Mouse (Mus musculus): ENCODE measurements at regions not wholly inside any gene's neighbourhood (a gene's known extent, or its start where the extent isn't known, plus 50 kb on each side); places are given as distances from the start of the nearest gene placed in this dataset.
A peak's percentile ranks its signal among the peaks of the same experiment; 100 is the strongest.

GRCm38 (mm10) chr11:90126289-90126688 is 61.2 kb upstream of the Gm45716 start:
- no peak for DNase-seq (ENCODE audit: low read depth, low spot score)
- Histone ChIP-seq H3K4me3 (ENCODE audit: insufficient read depth in 1 of 2, low read depth in 1 of 2, low read length in 2 of 2, poor library complexity in 1 of 2, severe bottlenecking in 1 of 2) (no peak overlapping the region), H3K9ac (ENCODE audit: insufficient read depth, low read depth, low read length, poor library complexity, severe bottlenecking) (no peak overlapping the region), H3K27ac (ENCODE audit: insufficient read depth, low read depth, low read length, poor library complexity, severe bottlenecking) (no peak overlapping the region), H3K36me3 (ENCODE audit: control insufficient read depth, insufficient read depth, low read length, poor library complexity, severe bottlenecking) (no peaks in the 10 kb centered on the region), H3K4me1 (ENCODE audit: control insufficient read depth in 2 of 2, insufficient read depth in 2 of 2, low read length in 2 of 2, poor library complexity in 1 of 2) (peaks cover 0 to 2% of the 10 kb centered on the region in 2 experiments; a peak in 2 of 4 replicates), H3K9me3 (ENCODE audit: control insufficient read depth, insufficient read depth, low read depth, low read length) (no peaks in the 10 kb centered on the region)
- in situ Hi-C loops (cut with MboI; ENCODE audit: low sequenced_read_pairs in 2 of 2, unreplicated experiment in 2 of 2), result no loop called here
- no peak for TF ChIP-seq ZNF384 (IDR thresholded peaks at IDR 0.05; ENCODE audit: low read depth, low read length)
- no peak for TF ChIP-seq CHD2 (IDR thresholded peaks at IDR 0.05; ENCODE audit: low read depth, low read length)
- TF ChIP-seq HCFC1 (IDR thresholded peaks at IDR 0.05; ENCODE audit: borderline replicate concordance, insufficient read depth, low read length), result no peak
- no peak for TF ChIP-seq ZC3H11A (IDR thresholded peaks at IDR 0.05; ENCODE audit: borderline replicate concordance, low read depth, low read length)
- TF ChIP-seq MAFK (IDR thresholded peaks at IDR 0.05; ENCODE audit: insufficient read depth, low read depth, low read length), result no peak

DNA sequence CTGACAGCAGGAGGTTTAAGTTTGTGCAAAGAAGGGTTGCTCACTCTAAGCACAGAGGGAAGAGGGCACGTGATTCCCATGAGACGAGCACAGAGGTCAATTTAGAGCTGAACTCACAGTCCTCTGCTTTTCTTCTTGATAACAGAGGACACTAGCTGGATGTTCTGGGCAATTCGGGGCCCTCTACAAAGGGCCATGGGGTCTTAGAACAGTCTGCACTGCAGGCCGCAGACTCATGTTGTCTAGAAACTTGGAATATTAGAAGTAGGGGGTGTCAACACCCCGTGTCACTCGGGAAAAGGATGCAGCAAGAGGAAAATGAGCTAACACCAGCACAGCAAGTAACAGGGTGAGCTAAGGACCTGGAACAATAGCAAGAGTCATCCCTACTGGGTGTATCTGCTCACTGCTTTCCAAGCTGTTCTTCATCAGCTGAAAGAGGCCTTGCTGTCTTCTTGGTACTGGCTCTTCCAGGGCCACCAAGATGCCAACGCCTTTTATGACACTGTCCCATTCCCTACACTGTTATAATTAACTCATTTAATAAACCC is 58.5 kb upstream of the Gm45716 start:
- H3K4me1 ChIP-seq (ENCODE audit: control insufficient read depth in 2 of 2, insufficient read depth in 2 of 2, low read length in 2 of 2, poor library complexity in 1 of 2), result peaks cover 0 to 2% of the 10 kb centered on the region in 2 experiments; a peak in 2 of 4 replicates
- DNase-seq (ENCODE audit: low read depth, low spot score), result no peak
- in situ Hi-C loops (cut with MboI; ENCODE audit: low sequenced_read_pairs in 2 of 2, unreplicated experiment in 2 of 2), result no loop called here
- no peaks in the 10 kb centered on the region for H3K36me3 ChIP-seq (ENCODE audit: control insufficient read depth, insufficient read depth, low read length, poor library complexity, severe bottlenecking)
- H3K9ac ChIP-seq (ENCODE audit: insufficient read depth, low read depth, low read length, poor library complexity, severe bottlenecking), result no peak overlapping the region
- no peak overlapping the region for H3K4me3 ChIP-seq (ENCODE audit: insufficient read depth in 1 of 2, low read depth in 1 of 2, low read length in 2 of 2, poor library complexity in 1 of 2, severe bottlenecking in 1 of 2)
- no peak overlapping the region for H3K27ac ChIP-seq (ENCODE audit: insufficient read depth, low read depth, low read length, poor library complexity, severe bottlenecking)
- no peaks in the 10 kb centered on the region for H3K9me3 ChIP-seq (ENCODE audit: control insufficient read depth, insufficient read depth, low read depth, low read length)
- TF ChIP-seq ZC3H11A (IDR thresholded peaks at IDR 0.05; ENCODE audit: borderline replicate concordance, low read depth, low read length) (no peak), HCFC1 (IDR thresholded peaks at IDR 0.05; ENCODE audit: borderline replicate concordance, insufficient read depth, low read length) (no peak), ZNF384 (IDR thresholded peaks at IDR 0.05; ENCODE audit: low read depth, low read length) (no peak), CHD2 (IDR thresholded peaks at IDR 0.05; ENCODE audit: low read depth, low read length) (no peak), MAFK (IDR thresholded peaks at IDR 0.05; ENCODE audit: insufficient read depth, low read depth, low read length) (no peak)

DNA sequence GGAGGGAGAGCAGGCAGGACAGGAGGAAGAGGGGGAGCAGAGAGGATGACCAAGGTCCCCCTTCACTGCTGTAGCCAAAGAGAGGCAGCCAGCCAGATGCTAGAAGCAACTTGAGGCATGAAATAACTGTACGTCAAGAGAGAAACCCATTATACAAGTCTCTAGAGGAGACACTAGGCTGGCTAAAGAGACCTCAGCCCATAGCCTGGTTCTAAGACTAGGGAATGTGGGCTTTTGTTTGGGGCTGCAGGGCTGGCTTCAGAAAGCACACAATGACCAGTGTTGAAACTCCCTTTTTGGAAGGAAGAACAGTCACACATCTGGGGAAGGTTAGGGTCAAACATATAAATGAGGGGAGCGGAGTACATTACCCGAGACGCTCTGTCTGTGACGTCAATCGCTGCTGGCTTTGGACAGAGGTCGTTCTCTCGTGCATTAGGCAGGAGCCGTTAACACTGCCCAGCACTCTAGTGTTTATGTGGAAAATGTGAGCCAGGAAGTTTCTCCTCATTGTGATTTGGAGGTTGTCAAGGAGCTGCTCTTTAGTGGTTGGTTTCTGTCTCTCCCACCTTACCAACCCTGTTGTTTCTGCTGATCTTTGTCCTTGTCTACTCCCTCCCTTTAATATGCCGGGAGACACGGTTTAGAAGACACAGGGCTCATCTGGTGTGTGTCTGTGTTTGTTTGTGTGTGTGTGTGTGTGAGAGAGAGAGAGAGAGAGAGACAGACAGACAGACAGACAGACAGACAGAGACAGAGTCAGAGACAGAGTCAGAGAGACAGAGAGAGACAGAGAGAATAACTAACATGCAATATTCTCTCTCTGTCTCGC is 57.5 kb upstream of the Gm45716 start:
- in situ Hi-C loops (cut with MboI; ENCODE audit: low sequenced_read_pairs in 2 of 2, unreplicated experiment in 2 of 2), result no loop called here
- Histone ChIP-seq H3K36me3 (ENCODE audit: control insufficient read depth, insufficient read depth, low read length, poor library complexity, severe bottlenecking) (no peaks in the 10 kb centered on the region), H3K9me3 (ENCODE audit: control insufficient read depth, insufficient read depth, low read depth, low read length) (no peaks in the 10 kb centered on the region), H3K4me1 (ENCODE audit: control insufficient read depth in 2 of 2, insufficient read depth in 2 of 2, low read length in 2 of 2, poor library complexity in 1 of 2) (peaks cover 0 to 2% of the 10 kb centered on the region in 2 experiments; a peak in 2 of 4 replicates), H3K27ac (ENCODE audit: insufficient read depth, low read depth, low read length, poor library complexity, severe bottlenecking) (no peak overlapping the region), H3K4me3 (ENCODE audit: insufficient read depth in 1 of 2, low read depth in 1 of 2, low read length in 2 of 2, poor library complexity in 1 of 2, severe bottlenecking in 1 of 2) (no peak overlapping the region), H3K9ac (ENCODE audit: insufficient read depth, low read depth, low read length, poor library complexity, severe bottlenecking) (no peak overlapping the region)
- TF ChIP-seq ZNF384 (IDR thresholded peaks at IDR 0.05; ENCODE audit: low read depth, low read length), result no peak
- TF ChIP-seq ZC3H11A (IDR thresholded peaks at IDR 0.05; ENCODE audit: borderline replicate concordance, low read depth, low read length), result no peak
- TF ChIP-seq CHD2 (IDR thresholded peaks at IDR 0.05; ENCODE audit: low read depth, low read length), result no peak
- no peak for TF ChIP-seq MAFK (IDR thresholded peaks at IDR 0.05; ENCODE audit: insufficient read depth, low read depth, low read length)
- TF ChIP-seq HCFC1 (IDR thresholded peaks at IDR 0.05; ENCODE audit: borderline replicate concordance, insufficient read depth, low read length), result no peak
- no peak for DNase-seq (ENCODE audit: low read depth, low spot score)

GRCm38 (mm10) chr11:90130635-90131034 is 56.8 kb upstream of the Gm45716 start:
- no peak for TF ChIP-seq HCFC1 (IDR thresholded peaks at IDR 0.05; ENCODE audit: borderline replicate concordance, insufficient read depth, low read length)
- TF ChIP-seq ZC3H11A (IDR thresholded peaks at IDR 0.05; ENCODE audit: borderline replicate concordance, low read depth, low read length), result no peak
- no peak for TF ChIP-seq CHD2 (IDR thresholded peaks at IDR 0.05; ENCODE audit: low read depth, low read length)
- no peak overlapping the region for H3K27ac ChIP-seq (ENCODE audit: insufficient read depth, low read depth, low read length, poor library complexity, severe bottlenecking)
- no peak overlapping the region for H3K4me3 ChIP-seq (ENCODE audit: insufficient read depth in 1 of 2, low read depth in 1 of 2, low read length in 2 of 2, poor library complexity in 1 of 2, severe bottlenecking in 1 of 2)
- no peak overlapping the region for H3K9ac ChIP-seq (ENCODE audit: insufficient read depth, low read depth, low read length, poor library complexity, severe bottlenecking)
- peak; percentile 24 for DNase-seq (ENCODE audit: low read depth, low spot score)
- in situ Hi-C loops (cut with MboI; ENCODE audit: low sequenced_read_pairs in 2 of 2, unreplicated experiment in 2 of 2), result no loop called here
- no peaks in the 10 kb centered on the region for H3K9me3 ChIP-seq (ENCODE audit: control insufficient read depth, insufficient read depth, low read depth, low read length)
- H3K36me3 ChIP-seq (ENCODE audit: control insufficient read depth, insufficient read depth, low read length, poor library complexity, severe bottlenecking), result no peaks in the 10 kb centered on the region
- H3K4me1 ChIP-seq (ENCODE audit: control insufficient read depth in 2 of 2, insufficient read depth in 2 of 2, low read length in 2 of 2, poor library complexity in 1 of 2), result peaks cover 0 to 2% of the 10 kb centered on the region in 2 experiments; a peak in 2 of 4 replicates

All from ES-E14 (cell line).